Mouse (Mus musculus) midbrain, postnatal 0 days (tissue): ENCODE measurements around the gene Rrp9. TPM values are rescaled to one million over a fixed set of nuclear protein-coding genes. Genes with fewer than 3 reads are reported as not detected.

ENCODE experiments used
- ATAC-seq: fragments of 200-750 bp; cut with Nextera tagmentation; 2 replicates; pipeline ENCODE4 v1.8.0; 2017; ENCODE audit warnings: moderate number of reproducible peaks, mild to moderate bottlenecking, moderate TSS enrichment, moderate library complexity; ENCODE audit not compliant: low FRiP score
- DNase-seq: peaks from one replicate; pipeline ENCODE4 v3.0.0-alpha.2; 2015; ENCODE audit warnings: low spot score
- H3K27ac ChIP-seq: fragments of 300-500 bp; sonication (generic); 2 replicates; pipeline ENCODE4 v1.5.1; 2014; ENCODE audit warnings: low read depth, mild to moderate bottlenecking, low read length, mixed read lengths
- H3K27me3 ChIP-seq: fragments of 300-500 bp; sonication (generic); 2 replicates; pipeline ENCODE4 v1.6.1; 2014; ENCODE audit warnings: low read length, control low read depth, mixed read lengths; ENCODE audit not compliant: insufficient read depth
- H3K36me3 ChIP-seq: fragments of 300-500 bp; sonication (generic); 2 replicates; pipeline ENCODE4 v1.6.1; 2014; ENCODE audit warnings: low read length, control low read depth, mixed read lengths; ENCODE audit not compliant: insufficient read depth
- H3K4me1 ChIP-seq: fragments of 300-500 bp; sonication (generic); 2 replicates; pipeline ENCODE4 v1.6.1; 2014; ENCODE audit warnings: mild to moderate bottlenecking, control low read depth, antibody characterized with exemption, low read length, mixed read lengths; ENCODE audit not compliant: insufficient read depth
- H3K4me2 ChIP-seq: fragments of 300-500 bp; sonication (generic); 2 replicates; pipeline ENCODE4 v1.6.1; 2014; ENCODE audit warnings: low read depth, mild to moderate bottlenecking, low read length, mixed read lengths; ENCODE audit not compliant: poor library complexity, severe bottlenecking
- H3K4me3 ChIP-seq: fragments of 300-500 bp; sonication (generic); 2 replicates; pipeline ENCODE4 v1.5.1; 2014; ENCODE audit warnings: low read depth, mild to moderate bottlenecking, low read length, moderate library complexity
- H3K9ac ChIP-seq: fragments of 300-500 bp; sonication (generic); replicated peaks from 2 replicates; pipeline ENCODE4 v1.6.1; 2014; ENCODE audit warnings: mild to moderate bottlenecking, low read length, moderate library complexity, mixed read lengths; ENCODE audit not compliant: poor library complexity, severe bottlenecking
- H3K9me3 ChIP-seq: fragments of 300-500 bp; sonication (generic); 2 replicates; pipeline ENCODE4 v1.6.1; 2016; ENCODE audit warnings: low read length, control low read depth
- CTCF ChIP-seq: IDR thresholded peaks from 2 replicates; pipeline ENCODE4 v1.5.1; 2016; ENCODE audit warnings: antibody characterized with exemption, mild to moderate bottlenecking
- WGBS: fragments of 180-500 bp; shearing (Covaris S2); extraction: QIAGEN DNeasy Blood & Tissue Kit; methylation state at CpG from one replicate; pipeline ENCODE4 v1.1.7; 2014; 5-methylcytosine and 5-hydroxymethylcytosine counted together
- polyA plus RNA-seq: library from polyadenylated mRNA; unstranded; fragments of >200 nt; fragmentation: Nextera tagmentation; extraction: Ambion mirVana; gene quantifications from 2 replicates; pipeline ENCODE4 v1.2.1, GENCODE M21; 2015
- total RNA-seq: library from RNA; depleted of rRNA; stranded (reverse); fragments of >200 nt; gene quantifications from 2 replicates; pipeline ENCODE4 v1.2.3, GENCODE M21; 2014

Gene Rrp9
- total and polyA plus RNA-seq, 2 experiments from 2014 or later = 32.9 to 38.3 TPM

DNA sequence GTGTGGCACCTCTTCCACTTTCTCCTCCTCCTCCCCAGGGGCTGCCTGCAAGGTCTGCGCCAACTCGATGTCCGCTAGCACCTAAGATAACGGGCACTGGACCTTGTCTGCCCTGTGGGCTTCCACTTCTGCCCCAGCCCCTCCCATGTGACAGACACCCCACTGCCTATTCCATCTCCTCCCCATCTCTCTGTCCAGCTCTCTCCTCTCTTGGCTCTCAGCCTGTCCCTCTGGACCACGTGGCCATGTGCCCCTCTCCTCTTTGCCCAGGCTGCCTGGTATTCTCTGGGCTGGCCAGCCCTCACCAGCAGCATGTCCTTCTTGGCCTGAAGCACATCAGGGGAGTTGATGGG lies 2.0 kb upstream of the Rrp9 start:
- no peak overlapping the region for H3K4me3 ChIP-seq
- H3K4me2 ChIP-seq = no peak overlapping the region
- TF ChIP-seq CTCF = no peak
- ATAC-seq (no peak), DNase-seq (no peak)
- no peaks in the 10 kb centered on the region for H3K27me3 ChIP-seq
- H3K27ac ChIP-seq = no peak overlapping the region
- no peak overlapping the region for H3K9ac ChIP-seq
- no peaks in the 10 kb centered on the region for H3K9me3 ChIP-seq
- H3K4me1 ChIP-seq = peaks cover 5% of the 10 kb centered on the region; the same call in 1 of the 2 replicates
- H3K36me3 ChIP-seq = no peaks in the 10 kb centered on the region
- 78% methylated on average over 5 of the region's 5 CpGs for WGBS

DNA sequence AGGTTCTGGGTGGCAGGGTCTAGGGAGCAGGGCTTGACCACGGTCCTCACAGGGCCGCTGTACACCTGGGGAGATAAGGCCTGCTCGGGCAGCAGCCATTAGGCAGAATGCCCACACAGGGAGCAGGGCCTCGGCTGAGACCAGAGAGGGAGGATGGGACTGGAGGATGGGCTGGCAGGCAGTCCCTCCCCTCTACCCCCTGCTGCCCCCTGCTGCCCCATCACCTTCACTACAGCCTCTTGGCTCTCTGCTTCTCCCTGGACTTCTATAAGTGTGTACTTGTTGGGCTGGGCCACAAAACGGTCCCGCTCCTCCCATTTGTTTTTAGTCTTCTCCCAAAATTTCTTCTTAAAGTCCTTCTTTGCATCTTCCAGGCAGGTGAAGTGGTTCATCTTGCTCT lies 1.3 kb upstream of the Rrp9 start:
- Histone ChIP-seq H3K36me3 (no peaks in the 10 kb centered on the region), H3K4me2 (no peak overlapping the region), H3K27me3 (no peaks in the 10 kb centered on the region), H3K4me1 (peaks cover 5% of the 10 kb centered on the region; the same call in 1 of the 2 replicates), H3K9me3 (no peaks in the 10 kb centered on the region), H3K9ac (no peak overlapping the region), H3K27ac (no peak overlapping the region), H3K4me3 (no peak overlapping the region)
- no peak for ATAC-seq
- peak; percentile 59 for DNase-seq
- 9% methylated on average over 6 of the region's 6 CpGs for WGBS
- peak; percentile 66 for TF ChIP-seq CTCF

DNA sequence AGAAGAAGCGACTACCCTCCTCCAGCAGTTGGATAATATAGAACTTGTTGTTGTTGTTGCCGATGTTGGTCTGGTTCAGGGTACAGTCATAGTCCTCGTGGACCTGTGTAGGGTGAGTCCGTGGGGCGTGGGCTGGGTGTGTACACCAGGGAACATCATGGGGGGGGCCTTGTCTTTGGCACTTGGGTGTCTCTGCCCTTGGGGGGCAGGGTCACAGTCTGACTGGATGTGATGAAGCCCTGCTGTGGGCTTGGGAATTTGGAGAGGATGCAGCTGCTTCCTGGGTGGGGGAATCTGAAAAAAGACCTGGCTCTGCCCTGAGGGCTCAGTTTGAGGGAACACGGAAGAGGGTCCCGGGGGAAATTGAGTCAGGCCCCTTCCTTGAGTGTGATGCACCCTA lies 717 bp upstream of the Rrp9 start:
- Histone ChIP-seq H3K27me3 (no peaks in the 10 kb centered on the region), H3K4me3 (no peak overlapping the region), H3K9me3 (no peaks in the 10 kb centered on the region), H3K36me3 (no peaks in the 10 kb centered on the region), H3K4me1 (peaks cover 5% of the 10 kb centered on the region; the same call in 1 of the 2 replicates), H3K4me2 (no peak overlapping the region), H3K27ac (no peak overlapping the region), H3K9ac (no peak overlapping the region)
- no peak for TF ChIP-seq CTCF
- ATAC-seq (no peak), DNase-seq (no peak)
- WGBS = 62% methylated on average over 7 of the region's 7 CpGs

DNA sequence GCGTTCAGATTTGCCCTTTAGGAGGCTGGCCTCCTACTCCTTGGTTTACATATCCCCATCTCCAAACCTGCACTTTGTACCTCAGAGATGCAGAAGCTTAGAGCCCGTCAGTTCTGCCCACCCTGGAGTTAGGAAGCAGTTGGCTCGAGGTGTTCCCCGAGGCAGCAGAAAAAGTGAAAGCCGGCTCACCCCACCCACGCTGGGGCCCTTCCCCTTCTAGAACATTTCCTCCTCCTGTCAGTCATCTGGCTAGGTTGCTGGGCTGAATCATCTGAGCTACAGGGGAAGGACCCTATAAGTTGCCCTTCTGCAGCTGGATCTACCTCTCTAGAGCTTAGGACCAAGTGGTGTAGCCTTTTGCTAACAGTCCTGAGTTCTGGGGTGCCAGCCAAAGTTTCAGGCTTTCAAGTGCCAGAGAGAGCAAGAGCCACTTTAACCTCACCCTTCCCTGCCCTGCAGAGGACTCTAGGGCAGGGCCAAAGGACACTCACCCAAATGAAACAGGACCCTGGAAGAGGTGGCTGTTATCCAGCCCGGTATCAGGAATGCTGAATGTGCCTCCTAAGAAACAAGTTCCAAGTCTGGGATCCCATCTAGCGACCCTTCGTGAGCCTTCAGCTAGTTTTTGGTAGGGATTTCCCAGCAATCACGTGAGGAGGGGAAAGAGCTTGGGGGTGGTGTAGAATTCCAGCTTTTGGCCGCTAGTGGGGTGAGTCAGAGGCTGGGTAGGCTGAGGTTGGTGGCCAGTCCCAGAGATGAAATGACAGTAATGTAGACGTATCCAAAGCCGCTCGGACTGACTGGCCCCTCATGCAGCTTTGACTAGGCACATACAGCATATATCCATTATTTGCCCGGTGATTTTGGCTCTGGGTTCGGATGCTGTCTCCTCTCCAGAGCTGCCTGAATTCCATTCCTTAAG lies 500 bp downstream of the Rrp9 start:
- no peak for TF ChIP-seq CTCF
- H3K27ac ChIP-seq = peak overlapping the region; percentile 12
- H3K27me3 ChIP-seq = no peaks in the 10 kb centered on the region
- 0 out of 2 replicates have a peak, but pooled peaks cover 7% of the 10 kb centered on the region for H3K36me3 ChIP-seq
- H3K9me3 ChIP-seq = no peaks in the 10 kb centered on the region
- no peak overlapping the region for H3K9ac ChIP-seq
- WGBS = 30% methylated on average over 16 of the region's 16 CpGs
- H3K4me1 ChIP-seq = peaks cover 5% of the 10 kb centered on the region; the same call in 1 of the 2 replicates
- ATAC-seq (no peak; the same call in 1 of the 2 replicates), DNase-seq (peak; percentile 30)
- H3K4me2 ChIP-seq = peak overlapping the region; percentile 19
- H3K4me3 ChIP-seq = no peak overlapping the region; the same call in 1 of the 2 replicates

DNA sequence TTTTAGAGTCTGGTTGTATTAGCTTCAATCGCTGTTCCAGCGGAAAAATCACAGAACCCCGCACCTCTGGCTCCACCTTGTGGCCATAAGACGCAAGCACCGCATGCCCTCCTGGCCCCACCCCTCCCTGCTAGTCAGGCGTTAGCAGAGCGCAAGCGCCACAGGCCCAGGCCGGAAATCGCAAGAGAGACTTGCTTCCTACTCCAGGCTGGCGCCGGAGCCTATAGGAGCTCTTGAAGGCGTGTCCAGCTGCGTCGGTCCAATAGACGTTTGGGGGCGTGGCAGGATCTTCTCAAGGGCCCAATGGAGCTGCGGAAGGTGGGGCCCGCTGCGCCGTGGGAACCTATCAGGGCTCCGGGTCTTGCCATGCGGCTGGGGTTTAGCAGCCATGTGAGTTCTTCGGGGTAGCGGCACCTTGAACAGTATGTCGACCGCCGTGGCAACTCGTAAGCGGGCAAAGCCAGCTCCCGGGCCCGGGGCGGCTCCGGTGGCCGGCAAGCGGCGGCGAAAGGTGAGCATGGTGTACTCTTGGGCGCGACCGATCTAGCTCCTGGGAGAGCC lies 1.2 kb downstream of the Rrp9 start, which contains the start of gene Parp3:
Parp3 (minus strand) TSS at position 26 of the 561 bp plus-strand sequence.
- DNase-seq (peak; percentile 100), ATAC-seq (peak; percentile 98)
- Histone ChIP-seq H3K9me3 (no peaks in the 10 kb centered on the region), H3K36me3 (peaks cover 12% of the 10 kb centered on the region), H3K4me1 (peaks cover 5% of the 10 kb centered on the region; the same call in 1 of the 2 replicates), H3K27ac (peak within 1 kb of the TSS; percentile 21), H3K27me3 (no peaks in the 10 kb centered on the region), H3K4me2 (peak within 1 kb of the TSS; percentile 61), H3K9ac (peak within 1 kb of the TSS; percentile 62), H3K4me3 (peak within 1 kb of the TSS; percentile 58)
- WGBS = under 1% methylated on average over 41 of the region's 41 CpGs
- TF ChIP-seq CTCF = peak; percentile 99

DNA sequence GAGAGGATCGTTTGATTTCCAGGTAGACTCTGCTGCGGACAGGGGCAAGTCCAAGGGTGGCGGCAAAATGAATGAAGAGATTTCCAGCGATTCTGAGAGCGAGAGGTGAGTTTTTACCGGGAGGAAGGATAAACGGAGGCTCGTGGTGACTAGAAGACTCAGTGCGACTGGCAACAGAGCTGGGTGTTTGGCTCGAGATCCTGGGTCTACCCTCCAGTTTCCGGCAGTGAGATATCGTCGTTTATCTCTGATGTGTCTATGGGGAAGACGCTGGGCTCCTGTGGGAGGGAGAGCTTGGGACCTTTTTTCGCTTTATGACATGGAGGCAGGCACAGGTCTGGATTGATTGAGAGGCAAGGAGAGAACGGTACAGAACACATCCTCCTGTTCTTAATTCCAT lies 1.9 kb downstream of the Rrp9 start:
- H3K27me3 ChIP-seq = no peaks in the 10 kb centered on the region
- peak overlapping the region; percentile 61 for H3K4me2 ChIP-seq
- no peaks in the 10 kb centered on the region for H3K9me3 ChIP-seq
- 0 out of 2 replicates have a peak overlapping the region, but pooled peaks have one; percentile 21 for H3K27ac ChIP-seq
- no peak for ATAC-seq
- H3K9ac ChIP-seq = peak overlapping the region; percentile 62
- no peak for DNase-seq
- TF ChIP-seq CTCF = no peak
- 6% methylated on average over 16 of the region's 16 CpGs for WGBS
- peaks cover 5% of the 10 kb centered on the region; the same call in 1 of the 2 replicates for H3K4me1 ChIP-seq
- peaks cover 14% of the 10 kb centered on the region for H3K36me3 ChIP-seq
- H3K4me3 ChIP-seq = peak overlapping the region; percentile 58
